Mouse (Mus musculus): ENCODE results near the gene Pknox2.

Gene Pknox2

DNA sequence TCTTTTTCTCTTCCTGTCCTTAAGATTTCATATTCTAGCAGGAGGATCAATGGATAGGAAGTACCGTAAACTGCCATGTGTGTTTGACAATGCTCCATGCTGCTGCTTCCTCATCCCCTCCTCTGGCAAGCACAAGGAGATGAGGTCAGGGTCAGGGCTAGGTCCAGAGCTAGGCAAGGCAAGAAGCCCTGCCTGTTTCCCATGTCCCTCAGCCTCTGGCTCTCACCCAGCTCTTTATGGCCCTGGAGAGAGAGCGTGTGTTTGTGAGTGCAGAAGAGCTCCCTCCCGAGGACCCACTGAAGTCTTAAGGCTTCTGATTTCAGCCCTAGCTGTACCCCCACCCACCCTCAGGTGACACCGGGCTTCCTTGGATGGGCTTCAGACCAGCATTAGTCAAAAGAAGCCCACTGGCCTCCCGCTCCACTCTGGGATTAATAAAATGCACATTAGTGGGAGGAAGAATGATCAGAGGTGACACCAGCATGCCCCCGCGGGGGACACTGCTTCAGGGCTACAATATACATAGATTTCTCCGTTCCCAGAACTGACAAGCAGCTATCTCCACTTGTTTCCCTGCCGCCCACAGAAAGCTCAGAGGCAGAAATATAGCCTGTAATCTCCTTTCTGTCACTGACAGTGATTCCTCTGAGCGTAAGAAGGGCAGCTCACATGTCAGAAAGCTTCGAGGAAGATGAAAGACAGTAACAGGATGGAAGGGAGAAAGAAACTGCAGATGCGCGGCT, 156.4 kb downstream of the Pknox2 start:
- DNase-seq (ENCODE audit: low spot score in 2 of 2), result no peak

DNA sequence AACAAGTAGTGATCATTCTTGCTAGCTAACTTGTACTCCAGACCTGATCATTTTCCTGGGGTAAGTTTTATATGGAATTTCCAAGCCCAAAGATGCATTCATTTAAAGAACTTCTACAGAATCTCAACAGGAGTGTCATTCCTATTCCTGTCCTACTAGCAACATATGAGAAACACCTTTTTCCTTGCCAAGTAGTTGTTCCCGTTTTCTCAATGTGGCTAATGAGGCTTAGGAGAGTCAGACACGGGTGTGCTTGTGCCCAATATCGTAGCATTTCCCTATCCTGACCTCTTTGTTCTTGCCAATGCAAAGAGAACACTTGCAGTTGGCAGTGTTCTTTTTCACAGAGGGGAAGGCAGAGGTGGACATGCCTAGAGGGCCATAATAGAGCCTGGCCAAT, 157.2 kb downstream of the Pknox2 start:
- DNase-seq (ENCODE audit: low spot score in 2 of 2), result no peak

DNA sequence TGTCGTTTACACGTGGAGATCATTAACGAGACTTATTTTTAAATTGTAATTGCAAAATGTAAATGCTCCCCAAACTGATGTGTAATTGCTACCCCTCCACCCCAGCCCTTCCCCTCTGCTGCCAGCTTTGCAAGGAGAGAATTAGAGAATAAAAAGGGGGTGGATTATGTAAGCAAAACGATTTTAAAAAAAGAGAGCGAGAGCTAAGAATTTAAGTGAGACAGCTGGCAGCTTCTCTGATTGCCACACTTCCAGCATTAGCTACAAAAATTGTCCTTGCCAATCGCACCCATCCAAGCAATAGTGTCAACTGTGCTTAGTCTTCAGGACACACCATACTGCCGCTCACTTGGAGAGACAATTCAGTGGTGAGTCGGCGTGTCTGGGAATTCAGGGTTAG, 162.0 kb downstream of the Pknox2 start:
- DNase-seq (ENCODE audit: low spot score in 2 of 2), result no peak

DNA sequence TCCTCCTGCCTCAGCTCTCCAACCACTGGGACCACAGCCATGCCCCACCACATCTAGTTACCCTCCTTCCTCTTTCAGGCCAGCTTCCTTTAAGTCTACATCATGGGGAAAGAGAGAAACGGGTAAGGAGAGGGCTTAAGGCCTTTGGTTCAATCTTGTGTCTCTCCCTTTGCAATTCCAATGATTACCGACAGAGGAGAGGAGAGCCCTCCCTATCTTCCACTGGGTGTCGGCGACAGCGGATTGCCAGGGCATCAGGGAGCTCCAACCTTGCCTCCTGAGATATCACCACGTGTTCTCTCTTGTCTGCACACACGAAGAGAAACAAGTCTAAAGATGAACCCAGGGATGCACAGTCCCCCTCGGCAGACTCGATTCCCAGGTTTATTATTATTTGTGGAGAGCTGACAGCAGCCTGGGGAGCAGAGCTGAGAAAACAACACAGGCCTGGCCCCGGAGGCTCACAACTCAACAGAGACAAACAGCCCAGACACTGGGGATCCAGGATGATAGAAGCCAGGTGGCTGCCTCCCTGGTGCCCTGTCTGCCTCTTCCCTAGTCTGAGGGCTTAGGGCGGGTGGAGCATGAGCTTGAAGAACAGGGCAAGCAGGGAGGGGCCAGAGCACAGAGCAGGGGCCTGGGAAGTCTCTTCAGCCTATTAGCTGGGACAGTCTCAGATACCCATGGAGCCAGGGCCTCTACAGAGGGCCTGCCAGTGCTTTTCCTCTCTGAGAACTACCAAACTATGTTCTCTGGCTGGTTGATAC, 170.4 kb downstream of the Pknox2 start:
- no peak for DNase-seq (ENCODE audit: low spot score in 2 of 2)

DNA sequence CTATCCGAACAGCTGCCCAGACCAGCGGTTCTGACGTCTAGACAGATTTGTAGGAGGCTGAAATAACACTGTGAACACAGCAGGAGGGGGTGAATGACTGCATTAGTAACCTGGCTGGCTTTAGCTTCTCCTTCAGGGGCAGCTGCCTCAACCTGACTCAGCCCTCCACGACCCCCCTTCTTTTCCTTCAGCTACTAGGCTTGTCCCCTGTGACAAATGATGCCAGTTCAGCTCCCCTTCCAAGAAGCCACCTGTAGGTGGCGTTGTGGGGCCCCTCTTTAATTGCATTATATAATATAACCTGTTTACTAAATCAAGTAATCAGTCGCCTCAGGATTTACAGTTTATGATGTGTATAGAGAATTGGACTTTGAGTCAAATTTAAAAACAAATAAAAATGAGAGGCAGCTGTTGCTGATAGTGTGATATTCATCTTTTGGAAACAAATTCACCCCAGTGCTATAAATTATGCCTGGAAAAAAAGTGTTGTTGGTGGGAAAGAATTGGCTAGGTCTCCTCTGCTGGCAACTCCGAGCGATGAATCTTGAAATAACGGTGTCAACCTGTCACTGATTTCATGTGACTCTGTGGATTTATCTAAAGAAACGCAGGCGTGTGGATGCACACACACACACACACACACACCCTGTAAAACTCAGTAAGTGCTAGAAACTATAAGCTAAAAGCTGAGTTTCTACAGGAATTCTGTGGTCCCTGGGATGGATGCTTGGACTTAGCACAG, 173.6 kb downstream of the Pknox2 start:
- DNase-seq (ENCODE audit: low spot score in 2 of 2), result no peak

DNA sequence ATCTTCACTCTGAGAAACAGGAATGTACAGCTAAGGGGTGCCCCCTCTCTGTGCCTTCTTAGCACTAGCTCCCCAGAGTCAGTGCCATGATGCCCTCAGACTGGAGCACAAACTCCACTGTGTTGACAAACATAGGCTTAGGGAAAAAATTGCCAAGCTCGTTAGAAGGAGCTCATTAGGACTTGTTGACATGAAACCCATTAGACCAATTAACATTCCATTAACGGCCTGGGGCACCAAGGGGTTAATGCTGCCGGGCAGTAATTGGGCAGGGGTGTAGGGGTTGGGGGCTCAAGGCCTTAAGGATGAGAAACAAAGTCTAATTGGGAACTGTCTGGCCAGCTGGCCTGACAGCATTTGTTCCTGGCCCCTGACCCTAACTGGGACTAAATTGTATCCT, 175.1 kb downstream of the Pknox2 start:
- DNase-seq (ENCODE audit: low spot score in 2 of 2), result no peak

DNA sequence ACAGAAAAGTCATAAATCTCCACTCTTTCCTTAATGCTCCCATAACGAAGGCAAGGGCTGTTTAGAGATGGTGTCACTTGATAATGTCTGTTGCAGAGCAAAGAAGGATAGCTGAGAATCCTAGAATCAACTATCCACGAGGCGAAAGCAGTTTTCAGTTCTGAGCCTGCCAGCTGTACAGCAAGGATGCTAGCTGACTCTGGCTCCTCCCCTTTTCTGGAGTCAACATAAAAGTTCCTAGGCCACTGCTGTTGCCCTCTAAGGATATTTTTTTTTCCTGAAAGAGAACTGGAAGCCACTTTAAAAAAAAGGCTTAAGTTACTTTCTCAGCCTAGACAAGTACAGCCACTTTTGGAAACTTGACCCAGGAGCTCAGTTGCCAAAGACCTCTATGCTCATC, 176.1 kb downstream of the Pknox2 start:
- DNase-seq (ENCODE audit: low spot score in 2 of 2), result no peak

DNA sequence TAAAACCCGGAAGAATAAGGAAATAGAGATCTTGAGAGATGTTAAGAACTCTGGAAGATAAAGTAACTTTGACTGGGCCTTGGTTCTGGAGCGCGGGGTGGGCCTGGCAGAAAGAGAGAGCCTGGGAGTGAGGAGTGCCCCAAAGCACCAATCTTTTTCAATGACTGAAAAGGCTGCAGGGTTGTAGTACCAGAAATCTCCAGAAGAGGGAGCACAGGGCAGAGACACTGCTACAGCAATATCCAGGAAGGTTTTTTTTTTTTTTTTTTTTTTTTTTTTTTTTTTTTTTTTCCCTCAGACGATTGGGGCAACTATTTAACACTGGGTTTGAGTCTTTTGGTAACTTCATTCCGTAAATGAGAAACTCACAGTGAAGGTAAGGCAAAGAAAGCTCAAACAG, 176.6 kb downstream of the Pknox2 start:
- peak; percentile 36 to 49 for DNase-seq (ENCODE audit: low spot score in 2 of 2)

DNA sequence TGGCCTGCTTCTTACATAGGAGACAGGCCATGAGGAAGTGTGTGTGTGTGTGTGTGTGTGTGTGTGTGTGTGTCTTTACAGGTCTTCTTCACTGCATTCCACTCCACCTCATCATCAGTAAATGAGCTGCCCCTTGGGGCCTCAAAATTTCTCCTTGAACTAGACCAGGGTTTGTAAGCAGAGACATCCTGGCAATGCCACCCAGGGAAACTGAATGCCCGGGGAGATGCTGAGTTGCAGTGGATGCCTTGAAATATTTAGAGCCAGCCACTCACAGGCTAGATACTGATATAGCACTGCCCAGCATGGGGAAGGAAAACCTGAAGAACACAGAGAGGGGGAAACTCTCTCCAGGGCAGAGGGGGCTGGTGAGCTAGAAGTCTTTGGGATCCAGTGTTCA, 178.1 kb downstream of the Pknox2 start:
- no peak for DNase-seq (ENCODE audit: low spot score in 2 of 2)

DNA sequence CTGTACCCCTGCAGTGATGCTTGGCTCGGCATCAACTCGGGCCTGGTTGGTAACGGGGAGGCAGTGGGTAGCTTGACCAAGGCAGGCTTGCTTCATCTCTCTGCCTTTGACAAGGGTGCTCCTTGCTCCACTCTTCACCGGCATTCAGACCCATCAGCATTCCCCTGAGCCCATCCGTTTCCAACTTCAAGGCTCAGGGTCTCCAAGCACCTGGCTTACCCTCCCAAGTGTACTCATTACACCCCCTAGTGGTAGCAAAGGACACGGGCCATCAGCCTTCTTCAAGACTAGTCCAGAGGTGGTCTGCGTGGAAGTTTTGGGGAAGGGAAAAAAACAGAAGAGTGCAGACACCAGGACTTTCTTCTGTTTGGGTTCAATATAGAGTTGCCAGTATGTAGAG, 178.5 kb downstream of the Pknox2 start:
- DNase-seq (ENCODE audit: low spot score in 2 of 2), result no peak

DNA sequence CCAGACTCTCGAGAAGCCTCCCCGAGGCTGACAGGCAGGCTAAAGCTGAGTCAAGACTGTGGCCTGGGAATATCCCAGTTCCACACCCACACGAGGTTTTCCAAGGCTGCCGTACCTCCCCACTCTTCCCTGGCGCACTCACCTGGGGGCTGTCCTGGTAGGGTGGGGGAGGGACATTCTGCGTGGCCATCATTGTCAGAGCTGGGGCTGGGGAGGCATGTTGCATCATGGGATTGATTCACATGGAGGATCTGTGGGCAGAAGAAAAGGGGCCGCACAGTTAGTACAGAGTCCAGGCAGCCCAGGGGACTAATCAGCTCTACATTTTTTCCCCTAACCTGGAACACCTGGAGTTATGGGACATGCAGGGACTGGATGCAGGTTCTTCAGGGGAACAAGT, 179.0 kb downstream of the Pknox2 start:
- no peak for DNase-seq (ENCODE audit: low spot score in 2 of 2)

DNA sequence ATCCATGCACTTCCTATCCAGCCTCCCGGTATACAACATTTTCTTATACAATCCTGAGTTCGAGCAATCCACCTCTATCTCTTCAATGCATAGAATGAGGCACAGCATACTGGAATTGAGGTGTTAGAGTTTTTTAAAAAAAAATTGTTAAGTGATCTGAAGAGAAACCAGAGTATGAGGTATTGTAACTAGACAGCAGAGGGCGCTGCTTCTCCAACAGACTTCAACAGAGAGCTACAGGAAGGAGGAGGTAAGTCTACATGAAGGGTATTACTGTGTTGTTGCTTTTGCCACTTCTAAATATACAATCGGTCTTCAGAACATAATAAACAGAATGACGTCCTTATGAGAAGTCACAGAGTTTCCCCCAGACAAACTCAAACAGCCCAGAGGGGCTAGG, 181.5 kb downstream of the Pknox2 start:
- DNase-seq (ENCODE audit: low spot score in 2 of 2), result no peak

DNA sequence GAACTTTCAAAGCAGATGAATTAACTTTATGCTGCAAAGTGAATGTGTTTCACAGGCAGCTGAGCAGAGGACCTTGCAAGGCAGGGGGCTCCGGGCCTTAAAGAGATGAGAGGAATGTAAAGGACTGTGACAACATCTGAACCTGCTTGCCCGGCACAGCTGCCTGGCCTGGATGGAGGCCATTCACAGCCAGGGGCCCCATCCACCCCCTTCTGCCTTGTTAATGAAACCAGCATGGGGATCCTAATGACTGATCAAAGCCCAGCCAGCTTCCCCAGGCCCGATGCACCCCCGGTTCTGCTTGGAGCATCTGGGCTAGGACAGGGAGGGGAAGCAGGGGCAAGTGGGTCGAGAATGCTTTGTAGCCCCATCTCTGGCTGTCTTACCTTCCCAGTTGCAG, 183.0 kb downstream of the Pknox2 start:
- DNase-seq (ENCODE audit: low spot score in 2 of 2), result no peak

DNA sequence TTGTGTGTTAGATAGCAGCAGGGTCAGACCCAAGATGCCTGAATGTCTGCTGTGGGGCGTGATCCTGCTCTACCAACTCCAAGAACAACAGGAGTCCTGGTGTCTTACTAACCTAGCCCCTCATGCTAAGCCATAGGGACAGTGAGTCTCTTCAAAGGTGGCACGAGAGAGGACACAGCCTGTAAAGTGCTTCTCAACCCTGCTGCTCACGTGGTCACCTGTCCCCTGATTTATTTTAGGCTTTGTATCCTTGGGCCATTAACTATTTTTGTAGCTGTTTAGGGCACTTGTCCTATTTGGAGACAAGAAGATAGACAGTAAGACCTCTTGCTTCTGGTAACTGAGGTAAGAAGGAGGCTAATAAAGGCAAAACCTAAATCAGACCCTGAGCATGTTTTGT, 183.7 kb downstream of the Pknox2 start:
- no peak for DNase-seq (ENCODE audit: low spot score in 2 of 2)

DNA sequence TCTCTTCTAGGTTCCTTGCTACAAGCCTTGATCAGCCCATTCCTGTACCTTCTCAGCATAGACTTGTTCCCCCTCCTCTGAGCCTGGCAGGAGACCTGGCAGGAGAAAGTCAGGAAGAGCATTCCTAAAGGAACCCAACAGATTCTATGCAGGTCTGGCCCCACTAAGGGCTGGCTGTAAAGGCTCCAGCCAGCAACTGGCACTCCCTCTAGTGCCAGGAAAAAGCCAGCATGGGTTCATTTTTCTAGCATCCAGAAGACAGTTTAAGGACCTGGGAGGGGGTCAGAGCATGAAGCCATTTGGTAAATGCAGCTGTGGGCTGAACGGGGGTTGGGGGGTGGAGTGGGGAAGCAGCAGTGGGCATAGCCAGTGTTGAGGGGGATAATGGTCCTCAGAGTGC, 185.3 kb downstream of the Pknox2 start:
- no peak for DNase-seq (ENCODE audit: low spot score in 2 of 2)

DNA sequence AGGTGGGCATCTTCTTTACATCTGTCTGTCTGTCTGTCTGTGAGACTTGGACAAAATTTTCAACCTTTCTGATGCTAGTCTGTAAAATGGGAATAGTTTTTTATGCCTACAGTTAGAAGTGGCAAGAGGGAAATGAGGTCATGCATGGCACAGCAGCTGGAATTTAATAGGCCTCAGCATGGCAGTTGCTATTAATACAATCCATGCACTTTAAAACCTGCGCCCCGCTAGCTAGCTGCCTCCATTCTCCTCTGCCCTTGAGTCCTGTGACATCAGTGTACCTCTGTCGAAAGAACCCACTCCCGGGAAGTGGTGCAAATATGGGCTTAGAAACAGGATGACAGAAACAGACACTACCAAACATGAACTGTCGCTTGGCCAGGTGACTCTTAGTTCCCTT, 186.1 kb downstream of the Pknox2 start:
- DNase-seq (ENCODE audit: low spot score in 2 of 2), result no peak

DNA sequence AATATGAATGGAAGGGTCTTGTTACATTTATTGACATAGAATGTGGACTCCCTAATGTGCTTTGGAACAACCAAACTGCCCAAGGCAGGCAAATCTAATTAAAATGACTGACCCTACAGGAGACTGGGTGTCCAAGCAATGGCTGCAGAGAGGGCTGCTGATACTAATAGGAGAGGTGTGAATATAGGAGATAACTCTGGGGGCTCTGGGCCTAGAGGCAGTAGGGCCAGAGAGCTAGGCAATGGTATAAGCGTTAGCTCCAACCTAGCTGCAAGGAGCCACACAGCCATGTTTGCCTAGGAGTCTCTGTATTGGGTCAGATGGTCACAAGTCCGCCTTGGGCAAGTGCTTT, 196.1 kb downstream of the Pknox2 start:
- no peak for DNase-seq (ENCODE audit: low spot score in 2 of 2)

DNA sequence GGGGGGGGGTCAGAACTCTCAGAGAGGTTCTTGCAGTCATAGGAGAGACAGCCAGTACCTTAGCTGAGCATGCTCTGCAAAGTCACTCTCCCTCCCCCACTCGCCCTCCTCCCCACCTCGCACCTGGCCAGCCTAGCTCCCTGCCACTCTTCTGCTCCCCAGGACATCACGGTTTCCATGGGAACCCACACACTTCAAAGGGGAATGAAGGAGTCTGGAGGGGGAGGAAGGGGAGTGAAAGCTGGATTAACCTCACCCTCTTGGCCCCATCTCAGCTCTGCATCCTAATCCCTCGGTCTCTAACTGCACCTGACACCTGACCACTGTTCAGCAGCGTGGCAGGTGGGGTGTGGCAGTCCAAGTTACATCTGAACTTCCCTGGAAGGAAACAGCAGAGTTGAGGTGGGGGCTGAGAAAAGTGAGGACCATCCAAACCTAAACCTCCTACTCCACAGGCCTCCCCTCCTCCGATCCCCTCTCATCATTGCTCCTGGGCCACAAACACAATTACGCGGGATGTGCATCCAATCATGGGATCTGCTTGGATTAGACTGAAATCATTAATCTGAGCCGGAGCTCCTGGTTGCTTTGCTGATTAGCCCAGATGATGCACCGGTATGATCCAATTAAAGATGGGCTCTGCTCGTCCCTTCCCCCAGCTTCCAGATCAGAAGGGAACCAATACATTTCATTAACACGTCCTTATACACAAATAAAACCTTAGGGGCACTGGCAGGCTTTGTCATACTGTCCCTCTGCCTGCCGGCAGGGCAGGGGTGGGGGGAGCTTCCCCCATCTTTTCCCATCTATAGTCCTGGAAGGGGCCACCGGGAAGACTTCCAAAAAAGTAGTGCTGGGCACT, 196.7 kb downstream of the Pknox2 start:
- DNase-seq (ENCODE audit: low spot score in 2 of 2), result no peak

DNA sequence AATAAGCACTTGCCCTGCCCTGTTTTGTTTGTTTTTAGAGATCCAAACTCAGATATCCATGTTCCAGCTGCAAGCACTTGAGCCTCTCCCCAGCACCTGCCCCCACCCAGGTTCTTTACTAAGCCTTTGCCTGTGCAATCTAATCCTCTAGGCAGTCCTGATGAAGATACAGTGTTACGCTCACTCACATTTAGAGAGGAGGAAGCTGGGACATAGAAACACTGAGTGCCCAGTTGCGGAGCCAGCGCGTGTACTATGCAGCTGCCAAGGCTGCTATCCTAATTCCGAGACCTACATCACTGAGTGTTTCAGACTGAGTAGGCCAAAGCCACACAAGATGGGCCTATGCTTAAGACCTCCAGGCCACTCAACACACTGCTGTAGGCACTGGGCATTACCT, 199.0 kb downstream of the Pknox2 start:
- no peak for DNase-seq (ENCODE audit: low spot score in 2 of 2)

DNA sequence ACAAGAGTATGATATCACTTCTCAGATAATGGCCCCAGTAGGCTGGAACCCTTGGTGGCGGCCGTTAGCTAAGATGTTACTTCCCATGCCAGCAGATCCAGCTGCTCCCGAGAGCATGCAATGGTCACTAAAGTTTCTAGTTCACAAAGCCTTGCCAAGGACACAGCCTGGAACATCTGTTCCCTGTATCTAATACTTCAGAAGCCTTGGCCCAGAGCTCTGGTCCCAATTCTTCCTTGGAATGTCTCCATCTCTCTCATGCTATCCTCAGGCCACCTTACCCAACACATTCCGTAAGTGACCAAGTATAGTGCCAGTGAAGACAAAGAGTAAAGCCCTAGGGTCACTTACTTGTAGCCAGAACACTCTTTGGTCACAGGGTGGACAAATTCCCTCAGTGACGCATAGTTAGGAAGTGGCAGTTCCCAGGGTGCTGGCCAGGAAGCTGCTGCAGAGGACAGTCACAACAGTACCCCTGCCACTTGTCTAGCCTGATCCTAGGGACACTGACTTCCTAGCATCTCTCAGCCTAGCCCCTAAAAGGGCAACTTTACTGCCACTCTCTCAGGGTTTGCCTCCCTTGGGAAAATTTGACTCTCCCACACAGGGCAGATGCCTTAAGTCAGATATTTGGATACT, 200.0 kb downstream of the Pknox2 start:
- DNase-seq (ENCODE audit: low spot score in 2 of 2), result no peak

DNA sequence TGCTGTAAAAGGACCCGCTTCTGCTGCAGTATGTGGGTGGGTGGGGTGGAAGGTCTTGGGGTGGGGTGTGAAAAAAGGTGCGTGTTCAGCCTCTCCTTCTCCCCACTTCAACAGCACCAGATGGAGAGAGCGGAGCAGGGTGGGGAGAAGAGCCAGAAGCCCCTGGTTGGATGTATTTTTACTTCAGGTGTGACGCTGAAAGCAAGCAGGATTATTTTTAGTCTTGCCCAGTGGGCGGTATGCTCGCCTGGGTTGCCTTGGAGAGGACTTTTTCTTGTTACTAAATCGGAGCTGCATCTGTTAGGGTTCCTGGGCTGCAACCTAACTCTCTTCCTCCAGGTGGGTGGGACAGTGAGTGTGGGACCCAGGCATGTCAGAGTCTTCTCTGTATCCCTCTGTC, 202.4 kb downstream of the Pknox2 start:
- no peak for DNase-seq (ENCODE audit: low spot score in 2 of 2)

Data from spleen, postnatal 36 days (tissue).